ENCODE assay signal across 24 mouse cellular contexts in the genomic region with DNA sequence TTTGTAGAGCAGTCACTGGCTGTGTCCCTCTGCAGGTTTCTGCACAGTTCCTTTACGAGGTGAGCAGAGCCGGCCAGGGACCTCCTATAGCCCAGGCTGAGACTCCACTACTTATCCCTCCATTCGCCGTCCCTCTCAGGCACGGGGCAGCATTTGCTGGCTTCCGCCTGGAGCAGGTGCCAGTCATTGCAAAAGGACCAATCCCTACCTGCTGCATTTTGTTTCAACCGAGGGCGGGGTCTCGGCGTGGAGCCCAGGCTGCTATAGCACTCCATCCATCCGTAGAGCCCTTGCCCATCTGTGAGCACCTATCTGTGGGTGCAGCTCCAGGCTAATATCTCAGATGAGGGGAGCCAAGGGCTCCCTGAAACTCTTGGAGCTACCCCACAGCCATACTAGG. TPM values are rescaled to one million over a fixed set of nuclear protein-coding genes. Genes with fewer than 3 reads are reported as not detected.
A peak's percentile ranks its signal among the peaks of the same experiment; 100 is the strongest.
DNase-seq lines count a peak whose midpoint lies in the region; ATAC-seq lines count a peak whose summit lies in the region.
"Had no signal": no experiment of that assay in that cellular context is flagged by ENCODE, and none has a peak within 500 bp of the region (broad histone marks: within the 10 kb centered on the region; RNA-seq: fewer than 3 reads in every experiment).

No protein-coding gene starts in this region.

- H3K9me3 ChIP-seq in heart, embryonic 11.5 days (replicated peaks; ENCODE audit: control insufficient read depth, low read length), result no peaks in the 10 kb centered on the region
- no peaks in the 10 kb centered on the region for H3K9me3 ChIP-seq in midbrain, embryonic 14.5 days (ENCODE audit: control insufficient read depth, low read length)
- no peaks in the 10 kb centered on the region for H3K9me3 ChIP-seq in midbrain, embryonic 11.5 days (ENCODE audit: control insufficient read depth, low read length)
- H3K9me3 ChIP-seq in limb, embryonic 11.5 days (ENCODE audit: control insufficient read depth, low read length), result no peaks in the 10 kb centered on the region
- H3K9me3 ChIP-seq: embryonic facial prominence, embryonic 10.5 days; limb, embryonic 15.5 days; liver, embryonic 15.5 days had no signal

- no peak overlapping the region for H3K27ac ChIP-seq in heart, embryonic 11.5 days (ENCODE audit: low read depth, low read length)
- no peak overlapping the region for H3K27ac ChIP-seq in midbrain, embryonic 14.5 days (replicated peaks; ENCODE audit: low read depth, low read length)
- no peak overlapping the region for H3K27ac ChIP-seq in midbrain, embryonic 11.5 days (ENCODE audit: low read depth, low read length)
- H3K27ac ChIP-seq in limb, embryonic 11.5 days (replicated peaks; ENCODE audit: low read depth, low read length), result no peak overlapping the region
- H3K27ac ChIP-seq: embryonic facial prominence, embryonic 10.5 days; limb, embryonic 15.5 days; liver, embryonic 15.5 days; macrophage had no signal

- H3K9ac ChIP-seq in heart, embryonic 11.5 days (ENCODE audit: low read depth, low read length), result no peak overlapping the region
- H3K9ac ChIP-seq in midbrain, embryonic 14.5 days (replicated peaks; ENCODE audit: low read length), result no peak overlapping the region
- no peak overlapping the region for H3K9ac ChIP-seq in midbrain, embryonic 11.5 days (ENCODE audit: low read length)
- H3K9ac ChIP-seq in limb, embryonic 11.5 days (ENCODE audit: low read length), result no peak overlapping the region
- H3K9ac ChIP-seq: limb, embryonic 15.5 days; liver, embryonic 15.5 days had no signal

- peaks cover 16% of the 10 kb centered on the region for H3K27me3 ChIP-seq in heart, embryonic 11.5 days (ENCODE audit: control insufficient read depth, insufficient read depth, low read length)
- no peaks in the 10 kb centered on the region for H3K27me3 ChIP-seq in midbrain, embryonic 14.5 days (ENCODE audit: control insufficient read depth, insufficient read depth, low read length)
- H3K27me3 ChIP-seq in midbrain, embryonic 11.5 days (ENCODE audit: control insufficient read depth, insufficient read depth, low read length), result peaks cover 8% of the 10 kb centered on the region
- H3K27me3 ChIP-seq in limb, embryonic 11.5 days (ENCODE audit: control insufficient read depth, insufficient read depth, low read length), result no peaks in the 10 kb centered on the region

- no peak for ATAC-seq in heart, embryonic 11.5 days (replicated peaks; ENCODE audit: insufficient number of reproducible peaks, low FRiP score, low TSS enrichment)
- ATAC-seq in midbrain, embryonic 14.5 days (ENCODE audit: low FRiP score, low TSS enrichment), result no peak
- ATAC-seq in midbrain, embryonic 11.5 days (ENCODE audit: low FRiP score), result no peak
- ATAC-seq in limb, embryonic 11.5 days (ENCODE audit: insufficient number of reproducible peaks, low FRiP score, low TSS enrichment, low read depth), result no peak

- no peak overlapping the region for H3K4me3 ChIP-seq in heart, embryonic 11.5 days (ENCODE audit: low read depth, low read length)
- no peak overlapping the region for H3K4me3 ChIP-seq in midbrain, embryonic 14.5 days (replicated peaks; ENCODE audit: low read depth, low read length)
- no peak overlapping the region for H3K4me3 ChIP-seq in midbrain, embryonic 11.5 days (ENCODE audit: low read depth, low read length)
- no peak overlapping the region for H3K4me3 ChIP-seq in limb, embryonic 11.5 days (ENCODE audit: low read depth, low read length)
- H3K4me3 ChIP-seq: embryonic facial prominence, embryonic 10.5 days; limb, embryonic 15.5 days; liver, embryonic 15.5 days had no signal

- no peaks in the 10 kb centered on the region for H3K36me3 ChIP-seq in heart, embryonic 11.5 days (ENCODE audit: control insufficient read depth, insufficient read depth, low read length)
- peaks cover 11% of the 10 kb centered on the region for H3K36me3 ChIP-seq in midbrain, embryonic 14.5 days (ENCODE audit: control insufficient read depth, insufficient read depth, low read length)
- H3K36me3 ChIP-seq in midbrain, embryonic 11.5 days (ENCODE audit: control insufficient read depth, insufficient read depth, low read length), result no peaks in the 10 kb centered on the region
- H3K36me3 ChIP-seq in limb, embryonic 11.5 days (ENCODE audit: control insufficient read depth, insufficient read depth, low read length), result no peaks in the 10 kb centered on the region; the same call in 1 of the 2 replicates
- H3K36me3 ChIP-seq: embryonic facial prominence, embryonic 10.5 days; limb, embryonic 15.5 days; liver, embryonic 15.5 days had no signal

- no peak for DNase-seq in heart, postnatal 36 days
- DNase-seq in midbrain, embryonic 14.5 days, result peak; percentile 31
- no peak for DNase-seq in midbrain, embryonic 11.5 days (ENCODE audit: low spot score, missing footprints)
- peak; percentile 36 for DNase-seq in limb, embryonic 11.5 days (ENCODE audit: low spot score)
- no peak for DNase-seq in urinary bladder, postnatal 10 days (ENCODE audit: low spot score)
- no peak for DNase-seq in adrenal gland, adult 18-20 months (ENCODE audit: low spot score in 2 of 2)
- DNase-seq: adrenal gland, adult 2 months; gastrocnemius, postnatal 10 days; heart, adult 18-20 months; heart, postnatal 10 days; kidney, adult 9 months; kidney, postnatal 4 days; thymus, postnatal 14 days had no signal

- H3K4me1 ChIP-seq in heart, embryonic 11.5 days (ENCODE audit: control insufficient read depth, insufficient read depth, low read length), result peaks cover 42% of the 10 kb centered on the region
- H3K4me1 ChIP-seq in midbrain, embryonic 14.5 days (ENCODE audit: control insufficient read depth, insufficient read depth, low read length), result peaks cover 59% of the 10 kb centered on the region
- peaks cover 8% of the 10 kb centered on the region for H3K4me1 ChIP-seq in midbrain, embryonic 11.5 days (ENCODE audit: control insufficient read depth, insufficient read depth, low read length)
- peaks cover 37% of the 10 kb centered on the region for H3K4me1 ChIP-seq in limb, embryonic 11.5 days (ENCODE audit: control insufficient read depth, insufficient read depth, low read length)

- H3K4me2 ChIP-seq in heart, embryonic 11.5 days, result 0 out of 2 replicates have a peak overlapping the region, but pooled peaks have one; percentile 7
- H3K4me2 ChIP-seq in midbrain, embryonic 14.5 days (ENCODE audit: low read length), result no peak overlapping the region
- H3K4me2 ChIP-seq in midbrain, embryonic 11.5 days, result no peak overlapping the region
- H3K4me2 ChIP-seq in limb, embryonic 11.5 days (ENCODE audit: low read depth, severe bottlenecking), result no peak overlapping the region
- H3K4me2 ChIP-seq: limb, embryonic 15.5 days; liver, embryonic 15.5 days had no signal

- WGBS in heart, embryonic 11.5 days (ENCODE audit: insufficient replicate concordance), result 37% methylated on average over 11 of the region's 11 CpGs
- 17% methylated on average over 11 of the region's 11 CpGs for WGBS in midbrain, embryonic 14.5 days
- WGBS in midbrain, embryonic 11.5 days, result 13% methylated on average over 11 of the region's 11 CpGs
- WGBS in limb, embryonic 11.5 days, result 17% methylated on average over 11 of the region's 11 CpGs

- intact Hi-C loops in heart, postnatal 36 days (cut with DNase I), result no loop called here

RNA-seq across cellular contexts. Expression of a gene that starts 28.9 kb away (rescaled TPM):
- polyA plus RNA-seq in heart, embryonic 11.5 days (2014; fragmentation: Nextera tagmentation; extraction: Ambion mirVana), result 5.2 and 5.4 TPM in 2 replicates
- total RNA-seq in heart, postnatal 36 days (2021), result 10 to 100 TPM; 19.7 to 23.0 TPM
- polyA plus RNA-seq in midbrain, embryonic 14.5 days (2014; fragmentation: Nextera tagmentation; extraction: Ambion mirVana), result 25.2 and 28.7 TPM in 2 replicates
- 6.1 and 6.4 TPM in 2 replicates for polyA plus RNA-seq in midbrain, embryonic 11.5 days (2014; fragmentation: Nextera tagmentation; extraction: Ambion mirVana)
- 3.3 and 4.5 TPM in 2 replicates for polyA plus RNA-seq in limb, embryonic 11.5 days (2014; fragmentation: Nextera tagmentation; extraction: Ambion mirVana)
- 10 to 100 TPM; 10.5 to 28.9 TPM for total RNA-seq in adrenal gland, adult 18-20 months (2021)

RNA-seq across cellular contexts. Expression of a gene that starts 47.5 kb away (rescaled TPM):
- not detected in 2 replicates for polyA plus RNA-seq in heart, embryonic 11.5 days (2014; fragmentation: Nextera tagmentation; extraction: Ambion mirVana)
- total RNA-seq in heart, postnatal 36 days (2021), result not detected
- not detected in 2 replicates for polyA plus RNA-seq in midbrain, embryonic 14.5 days (2014; fragmentation: Nextera tagmentation; extraction: Ambion mirVana)
- polyA plus RNA-seq in midbrain, embryonic 11.5 days (2014; fragmentation: Nextera tagmentation; extraction: Ambion mirVana), result not detected in 2 replicates
- polyA plus RNA-seq in limb, embryonic 11.5 days (2014; fragmentation: Nextera tagmentation; extraction: Ambion mirVana), result not detected in 2 replicates
- not detected for total RNA-seq in adrenal gland, adult 18-20 months (2021)
- total RNA-seq: adrenal gland, adult 2 months; gastrocnemius, postnatal 10 days; heart, adult 18-20 months; heart, postnatal 10 days; layer of hippocampus, postnatal 10 days had no signal
- polyA plus RNA-seq: adrenal gland, adult 2 months; embryonic facial prominence, embryonic 10.5 days; forebrain, embryonic 11.5 days; intestine, embryonic 14.5 days; limb, embryonic 15.5 days; liver, embryonic 15.5 days; lung, embryonic 16.5 days; macrophage; neural tube, embryonic 11.5 days; testis, adult 2 months had no signal

RNA-seq across cellular contexts. Expression of a gene that starts 58.6 kb away (rescaled TPM):
- 49.8 and 60.0 TPM in 2 replicates for polyA plus RNA-seq in heart, embryonic 11.5 days (2014; fragmentation: Nextera tagmentation; extraction: Ambion mirVana)
- 10 to 100 TPM; 65.8 to 67.9 TPM for total RNA-seq in heart, postnatal 36 days (2021)
- polyA plus RNA-seq in midbrain, embryonic 14.5 days (2014; fragmentation: Nextera tagmentation; extraction: Ambion mirVana), result 107 and 158 TPM in 2 replicates
- 43.0 and 43.7 TPM in 2 replicates for polyA plus RNA-seq in midbrain, embryonic 11.5 days (2014; fragmentation: Nextera tagmentation; extraction: Ambion mirVana)
- polyA plus RNA-seq in limb, embryonic 11.5 days (2014; fragmentation: Nextera tagmentation; extraction: Ambion mirVana), result 45.0 and 45.4 TPM in 2 replicates
- 10 to 100 TPM; 63.1 to 64.5 TPM for total RNA-seq in adrenal gland, adult 18-20 months (2021)

RNA-seq across cellular contexts. Expression of a gene that starts 58.7 kb away (rescaled TPM):
- 11.4 and 12.3 TPM in 2 replicates for polyA plus RNA-seq in heart, embryonic 11.5 days (2014; fragmentation: Nextera tagmentation; extraction: Ambion mirVana)
- 1 to 10 TPM; 3.1 to 3.5 TPM for total RNA-seq in heart, postnatal 36 days (2021)
- 5.5 and 6.3 TPM in 2 replicates for polyA plus RNA-seq in midbrain, embryonic 14.5 days (2014; fragmentation: Nextera tagmentation; extraction: Ambion mirVana)
- 6.0 and 6.4 TPM in 2 replicates for polyA plus RNA-seq in midbrain, embryonic 11.5 days (2014; fragmentation: Nextera tagmentation; extraction: Ambion mirVana)
- polyA plus RNA-seq in limb, embryonic 11.5 days (2014; fragmentation: Nextera tagmentation; extraction: Ambion mirVana), result 5.2 and 5.5 TPM in 2 replicates
- total RNA-seq in adrenal gland, adult 18-20 months (2021), result 1 to 10 TPM; 5.0 to 6.1 TPM

Comparison
In these comparisons a context has a peak if more than half of its experiments do, and no peak if none do; other contexts are left out.
1. DNase-seq: peak in midbrain, embryonic 14.5 days (single experiment) and limb, embryonic 11.5 days (single experiment); none in heart, postnatal 36 days (0 of 2), midbrain, embryonic 11.5 days (single experiment), urinary bladder, postnatal 10 days (single experiment) and adrenal gland, adult 18-20 months (0 of 2).